12 mouse cellular contexts compared by ENCODE assay signal in genomic region chr7:142599942-142600341, GRCm38 (mm10).
DNase-seq lines count a peak whose midpoint lies in the region; ATAC-seq lines count a peak whose summit lies in the region.
"Had no signal": no experiment of that assay in that cellular context is flagged by ENCODE, and none has a peak within 500 bp of the region (broad histone marks: within the 10 kb centered on the region; RNA-seq: fewer than 3 reads in every experiment).

No protein-coding gene starts in this region.

- no peaks in the 10 kb centered on the region for H3K9me3 ChIP-seq in heart, embryonic 11.5 days (replicated peaks; ENCODE audit: control insufficient read depth, low read length)
- no peaks in the 10 kb centered on the region for H3K9me3 ChIP-seq in embryonic facial prominence, embryonic 11.5 days (replicated peaks; ENCODE audit: control insufficient read depth, low read length)
- H3K9me3 ChIP-seq in limb, embryonic 12.5 days = no peaks in the 10 kb centered on the region
- no peaks in the 10 kb centered on the region for H3K9me3 ChIP-seq in forebrain, embryonic 16.5 days (ENCODE audit: control insufficient read depth, low read length)
- H3K9me3 ChIP-seq: midbrain, embryonic 12.5 days had no signal

- DNase-seq in heart, adult 11 months = peak; percentile 93
- no peak for DNase-seq in embryonic facial prominence, embryonic 11.5 days (ENCODE audit: low spot score)
- peak; percentile 76 for DNase-seq in gastrocnemius, postnatal 25 days
- DNase-seq in testis, postnatal 10 days (ENCODE audit: low spot score) = no peak
- DNase-seq: adrenal gland, postnatal 10 days; kidney, adult 9 months; lung, embryonic 14.5 days had no signal

- H3K4me2 ChIP-seq in heart, embryonic 11.5 days = no peak overlapping the region
- H3K4me2 ChIP-seq in embryonic facial prominence, embryonic 11.5 days (ENCODE audit: low read depth, low read length) = no peak overlapping the region
- no peak overlapping the region for H3K4me2 ChIP-seq in limb, embryonic 12.5 days
- H3K4me2 ChIP-seq in forebrain, embryonic 16.5 days (ENCODE audit: low read length) = no peak overlapping the region
- H3K4me2 ChIP-seq: lung, embryonic 14.5 days; midbrain, embryonic 12.5 days had no signal

- no peaks in the 10 kb centered on the region for H3K27me3 ChIP-seq in heart, embryonic 11.5 days (ENCODE audit: control insufficient read depth, insufficient read depth, low read length)
- no peaks in the 10 kb centered on the region for H3K27me3 ChIP-seq in embryonic facial prominence, embryonic 11.5 days (ENCODE audit: control insufficient read depth, insufficient read depth, low read length)
- H3K27me3 ChIP-seq in limb, embryonic 12.5 days = no peaks in the 10 kb centered on the region
- H3K27me3 ChIP-seq in forebrain, embryonic 16.5 days (replicated peaks; ENCODE audit: control insufficient read depth, insufficient read depth, low read length) = no peaks in the 10 kb centered on the region
- H3K27me3 ChIP-seq: midbrain, embryonic 12.5 days had no signal

- no peak overlapping the region for H3K9ac ChIP-seq in heart, embryonic 11.5 days (ENCODE audit: low read depth, low read length)
- no peak overlapping the region for H3K9ac ChIP-seq in embryonic facial prominence, embryonic 11.5 days (replicated peaks; ENCODE audit: low read length)
- H3K9ac ChIP-seq in limb, embryonic 12.5 days (replicated peaks) = no peak overlapping the region; the same call in 1 of the 2 replicates
- no peak overlapping the region for H3K9ac ChIP-seq in forebrain, embryonic 16.5 days (replicated peaks; ENCODE audit: low read depth, low read length)
- H3K9ac ChIP-seq: lung, embryonic 14.5 days; midbrain, embryonic 12.5 days had no signal

- WGBS in heart, embryonic 11.5 days (ENCODE audit: insufficient replicate concordance) = 80% methylated on average over 15 of the region's 15 CpGs
- 78% methylated on average over 15 of the region's 15 CpGs for WGBS in embryonic facial prominence, embryonic 11.5 days
- WGBS in limb, embryonic 12.5 days = 83% methylated on average over 15 of the region's 15 CpGs
- 84% methylated on average over 15 of the region's 15 CpGs for WGBS in forebrain, embryonic 16.5 days

- H3K27ac ChIP-seq in heart, embryonic 11.5 days (ENCODE audit: low read depth, low read length) = no peak overlapping the region
- H3K27ac ChIP-seq in embryonic facial prominence, embryonic 11.5 days (replicated peaks; ENCODE audit: low read depth, low read length) = 0 out of 2 replicates have a peak overlapping the region, but pooled peaks have one; percentile 6
- peak overlapping the region; percentile 43 for H3K27ac ChIP-seq in limb, embryonic 12.5 days
- H3K27ac ChIP-seq in forebrain, embryonic 16.5 days (ENCODE audit: low read length) = no peak overlapping the region
- H3K27ac ChIP-seq: midbrain, embryonic 12.5 days had no signal

- peaks cover 7% of the 10 kb centered on the region; the same call in 1 of the 2 replicates for H3K4me1 ChIP-seq in heart, embryonic 11.5 days (ENCODE audit: control insufficient read depth, insufficient read depth, low read length)
- peaks cover 2% of the 10 kb centered on the region; the same call in 1 of the 2 replicates for H3K4me1 ChIP-seq in embryonic facial prominence, embryonic 11.5 days (ENCODE audit: control insufficient read depth, insufficient read depth, low read length)
- peaks cover 45% of the 10 kb centered on the region for H3K4me1 ChIP-seq in limb, embryonic 12.5 days (replicated peaks)
- H3K4me1 ChIP-seq in forebrain, embryonic 16.5 days (replicated peaks; ENCODE audit: control insufficient read depth, insufficient read depth, low read length) = no peaks in the 10 kb centered on the region

- no peak overlapping the region for H3K4me3 ChIP-seq in heart, embryonic 11.5 days (ENCODE audit: low read depth, low read length)
- no peak overlapping the region for H3K4me3 ChIP-seq in embryonic facial prominence, embryonic 11.5 days (ENCODE audit: low read depth, low read length)
- no peak overlapping the region for H3K4me3 ChIP-seq in limb, embryonic 12.5 days (replicated peaks)
- no peak overlapping the region for H3K4me3 ChIP-seq in forebrain, embryonic 16.5 days (replicated peaks; ENCODE audit: low read length)
- H3K4me3 ChIP-seq: midbrain, embryonic 12.5 days had no signal

- no peak for ATAC-seq in heart, embryonic 11.5 days (replicated peaks; ENCODE audit: insufficient number of reproducible peaks, low FRiP score, low TSS enrichment)
- ATAC-seq in embryonic facial prominence, embryonic 11.5 days (replicated peaks; ENCODE audit: insufficient number of reproducible peaks, low FRiP score, low TSS enrichment, low read depth) = no peak
- no peak for ATAC-seq in limb, embryonic 12.5 days (ENCODE audit: insufficient number of reproducible peaks, insufficient read depth, low FRiP score, low TSS enrichment, low read depth)
- ATAC-seq in erythroid progenitor cell, adult 5-6 weeks (replicated peaks; ENCODE audit: low FRiP score, poor library complexity, severe bottlenecking) = no peak
- no peak for ATAC-seq in forebrain, embryonic 16.5 days

- no peaks in the 10 kb centered on the region for H3K36me3 ChIP-seq in heart, embryonic 11.5 days (ENCODE audit: control insufficient read depth, insufficient read depth, low read length)
- H3K36me3 ChIP-seq in embryonic facial prominence, embryonic 11.5 days (replicated peaks; ENCODE audit: control insufficient read depth, insufficient read depth, low read depth, low read length) = no peaks in the 10 kb centered on the region
- H3K36me3 ChIP-seq in limb, embryonic 12.5 days = no peaks in the 10 kb centered on the region
- H3K36me3 ChIP-seq in forebrain, embryonic 16.5 days (ENCODE audit: control insufficient read depth, insufficient read depth) = no peaks in the 10 kb centered on the region
- H3K36me3 ChIP-seq: midbrain, embryonic 12.5 days had no signal

Comparison
In these comparisons a context has a peak if more than half of its experiments do, and no peak if none do; other contexts are left out.
1. DNase-seq: peak in heart, adult 11 months (single experiment) and gastrocnemius, postnatal 25 days (single experiment); none in embryonic facial prominence, embryonic 11.5 days (single experiment) and testis, postnatal 10 days (single experiment).
2. H3K27ac ChIP-seq: peak in embryonic facial prominence, embryonic 11.5 days (single experiment) and limb, embryonic 12.5 days (single experiment); none in heart, embryonic 11.5 days (single experiment) and forebrain, embryonic 16.5 days (single experiment).